Mouse (Mus musculus): ENCODE measurements around the gene Bpifa5. TPM values are rescaled to one million over a fixed set of nuclear protein-coding genes. Genes with fewer than 3 reads are reported as not detected.
"Not testable (repeated sequence)": the region's sequence is repeated elsewhere in the genome, so short reads cannot be mapped to it uniquely, and the experiment has no call there.

Gene Bpifa5
- polyA plus RNA-seq, 1 experiment from 2014 or later, result not detected

DNA sequence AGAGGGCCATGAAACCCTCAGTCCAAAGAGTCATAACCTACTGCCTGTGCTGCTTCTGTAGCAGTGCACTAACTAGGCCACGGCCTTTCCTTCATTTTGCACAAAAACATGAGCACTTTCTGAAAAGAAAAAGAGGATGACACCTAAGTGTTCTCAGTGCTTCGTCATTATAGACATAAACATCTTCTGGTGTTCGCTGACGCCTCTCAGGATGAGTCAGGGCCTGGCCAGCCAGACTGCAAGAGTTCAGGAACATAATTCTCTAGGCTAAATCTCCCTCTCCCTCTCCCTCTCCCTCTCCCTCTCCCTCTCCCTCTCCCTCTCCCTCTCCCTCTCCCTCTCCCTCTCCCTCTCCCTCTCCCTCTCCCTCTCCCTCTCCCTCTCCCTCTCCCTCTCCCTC lies 20.7 kb downstream of the Bpifa5 start:
- not testable (repeated sequence) for H3K27ac ChIP-seq (replicated peaks); H3K27me3 ChIP-seq (replicated peaks); H3K4me2 ChIP-seq; H3K4me3 ChIP-seq; ATAC-seq (ENCODE audit: extremely low read depth, insufficient number of reproducible peaks, low FRiP score, low TSS enrichment); H3K4me1 ChIP-seq; H3K9me3 ChIP-seq; H3K9ac ChIP-seq; H3K36me3 ChIP-seq
- WGBS, result 68% methylated on average over 4 of the region's 4 CpGs

DNA sequence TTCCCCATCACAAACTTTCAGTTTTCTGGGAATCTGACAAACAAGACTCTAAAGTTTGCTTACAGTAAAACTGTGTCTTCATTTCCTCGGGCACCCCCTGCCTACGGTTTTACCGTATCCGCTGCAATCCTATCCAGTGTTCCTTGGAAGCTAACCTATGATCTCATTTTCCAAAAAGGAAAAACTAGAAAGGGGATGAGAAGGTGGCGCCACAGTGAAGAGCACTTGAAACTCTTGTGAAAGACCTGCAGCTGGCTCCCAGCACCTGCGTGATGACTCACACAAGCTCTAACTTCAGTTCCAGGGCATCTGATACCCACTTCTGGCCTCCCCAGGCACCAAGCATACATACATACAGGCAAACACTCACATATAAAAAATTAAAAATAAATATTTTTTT lies 22.9 kb downstream of the Bpifa5 start:
- no peak overlapping the region for H3K4me3 ChIP-seq
- 0 out of 2 replicates have a peak, but pooled peaks cover 4% of the 10 kb centered on the region for H3K4me1 ChIP-seq
- 76% methylated on average over 6 of the region's 6 CpGs for WGBS
- no peaks in the 10 kb centered on the region for H3K9me3 ChIP-seq
- H3K36me3 ChIP-seq, result no peaks in the 10 kb centered on the region
- no peak overlapping the region for H3K9ac ChIP-seq
- peak overlapping the region; percentile 36; the same call in 1 of the 2 replicates for H3K27ac ChIP-seq (replicated peaks)
- no peaks in the 10 kb centered on the region for H3K27me3 ChIP-seq (replicated peaks)
- ATAC-seq (ENCODE audit: extremely low read depth, insufficient number of reproducible peaks, low FRiP score, low TSS enrichment), result no peak
- no peak overlapping the region for H3K4me2 ChIP-seq

DNA sequence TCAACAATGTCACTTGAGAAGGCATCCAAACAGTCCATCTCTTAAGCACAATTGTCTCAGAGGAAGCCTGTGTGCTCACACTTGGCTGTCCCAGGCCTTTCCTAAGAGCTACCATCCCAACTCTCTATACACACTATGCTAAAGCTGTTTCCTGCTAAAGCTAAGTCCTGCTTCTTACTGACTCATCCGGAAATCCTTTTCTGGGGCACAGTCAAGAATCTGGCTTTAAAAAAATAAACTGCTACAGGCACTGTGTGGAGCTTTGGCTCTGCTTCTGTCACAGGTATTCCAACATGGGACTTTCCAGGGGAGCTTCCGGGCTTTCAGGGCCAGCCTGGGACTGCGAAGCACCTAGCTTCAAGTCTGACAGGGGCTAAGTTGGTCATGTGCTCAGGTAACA lies 23.3 kb downstream of the Bpifa5 start:
- 67% methylated on average over 3 of the region's 3 CpGs for WGBS

GRCm38 (mm10) chr2:154187468-154187867 lies 25.1 kb downstream of the Bpifa5 start:
- H3K4me2 ChIP-seq, result no peak overlapping the region
- no peaks in the 10 kb centered on the region for H3K9me3 ChIP-seq

More for the DNA sequence above, 23.3 kb downstream of the Bpifa5 start:
- no peak overlapping the region for H3K4me2 ChIP-seq
- no peak overlapping the region for H3K9ac ChIP-seq
- H3K9me3 ChIP-seq, result no peaks in the 10 kb centered on the region
- H3K4me3 ChIP-seq, result no peak overlapping the region
- H3K27me3 ChIP-seq (replicated peaks), result no peaks in the 10 kb centered on the region
- ATAC-seq (ENCODE audit: extremely low read depth, insufficient number of reproducible peaks, low FRiP score, low TSS enrichment), result no peak
- 0 out of 2 replicates have a peak, but pooled peaks cover 4% of the 10 kb centered on the region for H3K4me1 ChIP-seq
- no peaks in the 10 kb centered on the region for H3K36me3 ChIP-seq
- peak overlapping the region; percentile 36; the same call in 1 of the 2 replicates for H3K27ac ChIP-seq (replicated peaks)

GRCm38 (mm10) chr2:154189877-154190434 lies 27.5 kb downstream of the Bpifa5 start:
- peaks cover 29% of the 10 kb centered on the region for H3K4me1 ChIP-seq
- no peaks in the 10 kb centered on the region for H3K36me3 ChIP-seq
- no peaks in the 10 kb centered on the region for H3K9me3 ChIP-seq
- H3K4me2 ChIP-seq, result no peak overlapping the region
- no peak overlapping the region for H3K9ac ChIP-seq
- H3K27ac ChIP-seq (replicated peaks), result no peak overlapping the region
- WGBS, result 79% methylated on average over 7 of the region's 7 CpGs
- H3K27me3 ChIP-seq (replicated peaks), result no peaks in the 10 kb centered on the region
- no peak for ATAC-seq (ENCODE audit: extremely low read depth, insufficient number of reproducible peaks, low FRiP score, low TSS enrichment)
- no peak overlapping the region for H3K4me3 ChIP-seq

More at GRCm38 (mm10) chr2:154187468-154187867, 25.1 kb downstream of the Bpifa5 start:
- H3K27me3 ChIP-seq (replicated peaks), result no peaks in the 10 kb centered on the region
- no peaks in the 10 kb centered on the region for H3K36me3 ChIP-seq
- 30% methylated on average over 5 of the region's 5 CpGs for WGBS
- H3K9ac ChIP-seq, result no peak overlapping the region
- no peak for ATAC-seq (ENCODE audit: extremely low read depth, insufficient number of reproducible peaks, low FRiP score, low TSS enrichment)
- H3K4me1 ChIP-seq, result peaks cover 15% of the 10 kb centered on the region
- H3K4me3 ChIP-seq, result no peak overlapping the region
- H3K27ac ChIP-seq (replicated peaks), result no peak overlapping the region

GRCm38 (mm10) chr2:154190546-154191258 lies 28.3 kb downstream of the Bpifa5 start, which contains the start of gene Bpifb1:
Gene Bpifb1 (plus strand): TSS chr2:154190818.
- WGBS, result 80% methylated on average over 11 of the region's 11 CpGs
- no peaks in the 10 kb centered on the region; the same call in 1 of the 2 replicates for H3K27me3 ChIP-seq (replicated peaks)
- no peaks in the 10 kb centered on the region for H3K9me3 ChIP-seq
- no peak within 1 kb of the TSS for H3K4me3 ChIP-seq
- ATAC-seq (ENCODE audit: extremely low read depth, insufficient number of reproducible peaks, low FRiP score, low TSS enrichment), result no peak
- no peak within 1 kb of the TSS for H3K4me2 ChIP-seq
- no peak within 1 kb of the TSS for H3K9ac ChIP-seq
- H3K4me1 ChIP-seq, result peaks cover 29% of the 10 kb centered on the region
- H3K27ac ChIP-seq (replicated peaks), result peak within 1 kb of the TSS; percentile 45; the same call in 1 of the 2 replicates
- H3K36me3 ChIP-seq, result no peaks in the 10 kb centered on the region

GRCm38 (mm10) chr2:154192141-154192540 lies 29.7 kb downstream of the Bpifa5 start:
- Histone ChIP-seq H3K9me3 (no peaks in the 10 kb centered on the region), H3K9ac (no peak overlapping the region), H3K4me1 (peaks cover 29% of the 10 kb centered on the region), H3K4me2 (no peak overlapping the region), H3K27me3 (replicated peaks) (no peaks in the 10 kb centered on the region; the same call in 1 of the 2 replicates), H3K4me3 (no peak overlapping the region), H3K36me3 (no peaks in the 10 kb centered on the region), H3K27ac (replicated peaks) (peak overlapping the region; percentile 45; the same call in 1 of the 2 replicates)
- WGBS, result 43% methylated on average over 2 of the region's 2 CpGs
- ATAC-seq (ENCODE audit: extremely low read depth, insufficient number of reproducible peaks, low FRiP score, low TSS enrichment), result no peak

GRCm38 (mm10) chr2:154193071-154193470 lies 30.7 kb downstream of the Bpifa5 start:
- H3K9ac ChIP-seq, result no peak overlapping the region
- H3K4me2 ChIP-seq, result no peak overlapping the region
- no peak overlapping the region for H3K27ac ChIP-seq (replicated peaks)
- H3K36me3 ChIP-seq, result no peaks in the 10 kb centered on the region
- ATAC-seq (ENCODE audit: extremely low read depth, insufficient number of reproducible peaks, low FRiP score, low TSS enrichment), result no peak
- H3K9me3 ChIP-seq, result no peaks in the 10 kb centered on the region
- WGBS, result 73% methylated on average over 4 of the region's 4 CpGs
- no peaks in the 10 kb centered on the region; the same call in 1 of the 2 replicates for H3K27me3 ChIP-seq (replicated peaks)
- H3K4me1 ChIP-seq, result peaks cover 25% of the 10 kb centered on the region
- no peak overlapping the region for H3K4me3 ChIP-seq

DNA sequence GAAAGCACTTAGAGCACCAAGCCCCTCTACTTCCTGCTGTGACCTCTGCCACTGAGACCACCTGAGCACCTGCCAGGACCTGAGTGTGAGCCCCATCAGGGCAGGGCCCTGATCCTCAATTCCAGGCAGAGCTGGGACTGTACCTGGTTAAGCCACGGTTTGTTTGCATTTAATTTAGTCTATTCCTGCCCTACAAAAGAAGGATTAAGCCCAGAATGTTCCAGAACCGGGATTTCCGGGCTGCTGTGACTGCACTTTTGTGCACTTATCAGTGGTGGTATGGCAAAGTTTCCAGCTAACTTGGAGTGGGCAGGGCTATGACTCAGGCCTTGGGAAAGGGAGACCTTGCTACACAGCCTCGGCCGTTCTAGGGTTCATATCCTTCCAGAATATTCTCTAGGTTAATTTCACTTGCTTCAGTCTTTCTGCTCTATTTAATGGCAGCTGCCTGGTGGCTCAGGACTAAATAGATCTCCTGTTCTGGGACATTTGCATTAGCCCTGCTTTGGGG lies 31.6 kb downstream of the Bpifa5 start:
- Histone ChIP-seq H3K9me3 (no peaks in the 10 kb centered on the region), H3K4me1 (peaks cover 25% of the 10 kb centered on the region), H3K9ac (no peak overlapping the region), H3K36me3 (no peaks in the 10 kb centered on the region), H3K27me3 (replicated peaks) (no peaks in the 10 kb centered on the region; the same call in 1 of the 2 replicates), H3K4me2 (no peak overlapping the region), H3K4me3 (no peak overlapping the region), H3K27ac (replicated peaks) (no peak overlapping the region)
- no peak for ATAC-seq (ENCODE audit: extremely low read depth, insufficient number of reproducible peaks, low FRiP score, low TSS enrichment)
- WGBS, result 43% methylated on average over 5 of the region's 5 CpGs

GRCm38 (mm10) chr2:154197036-154197435 lies 34.6 kb downstream of the Bpifa5 start:
- peaks cover 5% of the 10 kb centered on the region; the same call in 1 of the 2 replicates for H3K27me3 ChIP-seq (replicated peaks)
- WGBS, result 82% methylated on average over 9 of the region's 9 CpGs
- no peaks in the 10 kb centered on the region for H3K36me3 ChIP-seq
- H3K4me1 ChIP-seq, result peaks cover 17% of the 10 kb centered on the region
- no peaks in the 10 kb centered on the region for H3K9me3 ChIP-seq
- no peak for ATAC-seq (ENCODE audit: extremely low read depth, insufficient number of reproducible peaks, low FRiP score, low TSS enrichment)
- H3K9ac ChIP-seq, result no peak overlapping the region
- no peak overlapping the region for H3K4me3 ChIP-seq
- no peak overlapping the region for H3K27ac ChIP-seq (replicated peaks)
- no peak overlapping the region for H3K4me2 ChIP-seq

DNA sequence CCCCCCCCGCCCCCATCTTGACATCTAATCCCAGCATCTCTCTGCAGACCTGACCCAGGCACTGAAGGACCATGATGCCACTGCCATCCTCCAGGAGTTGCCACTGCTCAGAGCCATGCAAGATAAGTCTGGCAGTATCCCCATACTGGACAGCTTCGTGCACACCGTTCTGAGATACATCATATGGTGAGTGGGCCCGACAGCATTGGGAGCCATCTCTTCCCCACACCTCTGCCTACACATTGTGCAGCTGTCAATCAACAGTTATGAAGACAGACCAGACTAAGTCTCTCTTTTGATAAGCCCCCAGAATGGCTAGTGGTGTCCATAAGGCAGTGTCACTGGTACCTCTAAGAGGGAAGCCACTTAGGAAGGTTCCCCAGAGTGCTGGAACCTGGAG lies 42.2 kb downstream of the Bpifa5 start:
- ATAC-seq (ENCODE audit: extremely low read depth, insufficient number of reproducible peaks, low FRiP score, low TSS enrichment), result no peak

More for the DNA sequence above, 42.2 kb downstream of the Bpifa5 start:
- no peak overlapping the region for H3K9ac ChIP-seq
- H3K4me2 ChIP-seq, result no peak overlapping the region
- no peaks in the 10 kb centered on the region for H3K9me3 ChIP-seq
- WGBS, result 86% methylated on average over 4 of the region's 4 CpGs
- H3K27me3 ChIP-seq (replicated peaks), result 0 out of 2 replicates have a peak, but pooled peaks cover 11% of the 10 kb centered on the region
- no peaks in the 10 kb centered on the region for H3K36me3 ChIP-seq
- peaks cover 16% of the 10 kb centered on the region for H3K4me1 ChIP-seq
- H3K27ac ChIP-seq (replicated peaks), result no peak overlapping the region
- H3K4me3 ChIP-seq, result no peak overlapping the region
